Mouse (Mus musculus) lung, adult 2 months (tissue): ENCODE data around the gene Rer1.

Experiments used
- CTCF ChIP-seq: fragments of 200-500 bp; IDR thresholded peaks from 2 replicates; pipeline ENCODE4 v1.5.1; 2011; ENCODE audit warnings: mild to moderate bottlenecking, low read length, control low read depth; ENCODE audit not compliant: insufficient read depth
- POLR2A ChIP-seq: fragments of 200-500 bp; IDR thresholded peaks from 2 replicates; pipeline ENCODE4 v1.6.1; 2011; ENCODE audit warnings: low read depth, mild to moderate bottlenecking, control low read depth, low read length, borderline replicate concordance; ENCODE audit errors: extremely low read depth

DNA sequence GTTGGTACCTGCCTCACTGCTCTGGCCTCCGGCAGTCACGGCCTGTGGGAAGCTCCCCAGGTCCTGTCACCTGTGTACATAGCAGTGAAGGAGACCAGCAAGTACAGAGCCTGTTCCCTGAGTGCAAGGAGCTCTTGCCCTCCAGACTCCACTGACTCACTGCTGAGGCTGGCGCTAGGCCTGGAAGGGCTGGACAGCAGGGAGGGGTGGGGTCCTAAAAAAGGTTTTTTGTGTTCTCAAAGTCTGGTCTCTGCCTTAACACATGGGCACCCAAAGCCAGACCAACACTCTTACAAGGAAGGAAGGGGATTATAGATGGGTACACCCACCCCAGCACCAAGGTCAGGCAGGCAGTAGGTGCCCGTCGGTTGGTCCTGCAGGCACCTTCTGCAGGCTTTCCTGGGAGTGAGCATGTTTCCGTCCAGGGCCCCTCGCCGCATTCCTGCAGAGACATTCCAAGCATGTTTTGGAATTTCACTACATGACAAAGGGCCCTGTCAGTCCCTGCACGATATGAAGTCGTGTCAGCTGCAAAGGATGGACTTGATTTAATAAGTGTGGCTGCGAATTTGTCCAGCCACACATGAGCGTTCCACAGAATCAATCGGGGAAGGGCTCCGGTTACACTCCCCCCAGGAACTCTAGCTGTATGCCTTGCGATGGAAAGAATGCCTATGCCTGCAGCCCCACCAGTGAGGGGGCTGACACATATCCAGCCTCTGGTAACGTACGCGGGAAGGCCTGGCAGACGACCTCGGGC, 47.7 kb upstream of the Rer1 start:
- TF ChIP-seq CTCF (no peak), POLR2A (no peak)
